Mouse (Mus musculus) lung, embryonic 16.5 days (tissue): ENCODE measurements at regions not wholly inside any gene's neighbourhood (a gene's known extent, or its start where the extent isn't known, plus 50 kb on each side); places are given as distances from the start of the nearest gene placed in this dataset.
A peak's percentile ranks its signal among the peaks of the same experiment; 100 is the strongest.

Source experiments
- ATAC-seq: fragments of 200-750 bp; cut with Nextera tagmentation; 2 replicates; pipeline ENCODE4 v1.8.0; 2017; ENCODE audit warnings: low read depth, mild to moderate bottlenecking, moderate library complexity
- H3K27ac ChIP-seq: fragments of 300-500 bp; sonication (generic); 2 replicates; pipeline ENCODE4 v1.5.1; 2014; ENCODE audit warnings: mild to moderate bottlenecking, control low read depth, low read length
- H3K27me3 ChIP-seq: fragments of 300-500 bp; sonication (generic); 2 replicates; pipeline ENCODE4 v1.6.1; 2014; ENCODE audit warnings: low read depth, low read length, mixed read lengths; ENCODE audit not compliant: control insufficient read depth, insufficient read depth
- H3K36me3 ChIP-seq: fragments of 300-500 bp; sonication (generic); 2 replicates; pipeline ENCODE4 v1.6.1; 2014; ENCODE audit warnings: low read length; ENCODE audit not compliant: control insufficient read depth, insufficient read depth
- H3K4me1 ChIP-seq: fragments of 300-500 bp; sonication (generic); replicated peaks from 2 replicates; pipeline ENCODE4 v1.6.1; 2014; ENCODE audit warnings: low read length, mixed read lengths; ENCODE audit not compliant: control insufficient read depth, insufficient read depth
- H3K4me2 ChIP-seq: fragments of 300-500 bp; sonication (generic); 2 replicates; pipeline ENCODE4 v1.6.1; 2014; ENCODE audit warnings: low read depth, low read length, control low read depth
- H3K4me3 ChIP-seq: fragments of 300-500 bp; sonication (generic); 2 replicates; pipeline ENCODE4 v1.5.1; 2014; ENCODE audit warnings: mild to moderate bottlenecking, low read length, control low read depth
- H3K9ac ChIP-seq: fragments of 300-500 bp; sonication (generic); 2 replicates; pipeline ENCODE4 v1.6.1; 2014; ENCODE audit warnings: low read length, control low read depth
- H3K9me3 ChIP-seq: fragments of 300-500 bp; sonication (generic); 2 replicates; pipeline ENCODE4 v1.6.1; 2016; ENCODE audit warnings: low read length; ENCODE audit not compliant: control insufficient read depth
- WGBS: fragments of 180-500 bp; shearing (Covaris S2); extraction: QIAGEN DNeasy Blood & Tissue Kit; methylation state at CpG from one replicate; pipeline ENCODE4 v1.1.7; 2014; 5-methylcytosine and 5-hydroxymethylcytosine counted together

- no peaks in the 10 kb centered on the region for H3K27me3 ChIP-seq
- no peak for ATAC-seq
- no peak overlapping the region for H3K27ac ChIP-seq
- WGBS = 61% methylated on average over 1 of the region's 1 CpGs
- no peaks in the 10 kb centered on the region for H3K9me3 ChIP-seq
- no peaks in the 10 kb centered on the region for H3K36me3 ChIP-seq
- no peak overlapping the region for H3K9ac ChIP-seq
- no peak overlapping the region for H3K4me3 ChIP-seq
- H3K4me1 ChIP-seq = no peaks in the 10 kb centered on the region
- no peak overlapping the region for H3K4me2 ChIP-seq
Observed at GRCm38 (mm10) chr1:73354447-73354846, 338.7 kb upstream of the Tnp1 start.

- 33% methylated on average over 6 of the region's 6 CpGs for WGBS
Observed at GRCm38 (mm10) chr1:73348476-73348875, 332.8 kb upstream of the Tnp1 start.

GRCm38 (mm10) chr1:73344587-73344986, 328.9 kb upstream of the Tnp1 start:
- Histone ChIP-seq H3K9ac (no peak overlapping the region), H3K4me1 (no peaks in the 10 kb centered on the region), H3K27me3 (no peaks in the 10 kb centered on the region), H3K9me3 (no peaks in the 10 kb centered on the region), H3K4me3 (no peak overlapping the region), H3K36me3 (no peaks in the 10 kb centered on the region), H3K27ac (no peak overlapping the region), H3K4me2 (no peak overlapping the region)
- no peak for ATAC-seq
- 33% methylated on average over 1 of the region's 1 CpGs for WGBS

More at GRCm38 (mm10) chr1:73348476-73348875, 332.8 kb upstream of the Tnp1 start:
- Histone ChIP-seq H3K4me1 (no peaks in the 10 kb centered on the region), H3K36me3 (no peaks in the 10 kb centered on the region), H3K27ac (no peak overlapping the region), H3K27me3 (no peaks in the 10 kb centered on the region), H3K4me2 (no peak overlapping the region), H3K9ac (no peak overlapping the region), H3K4me3 (no peak overlapping the region), H3K9me3 (no peaks in the 10 kb centered on the region)
- ATAC-seq = no peak

GRCm38 (mm10) chr1:73341911-73342310, 326.2 kb upstream of the Tnp1 start:
- Histone ChIP-seq H3K27me3 (no peaks in the 10 kb centered on the region), H3K27ac (no peak overlapping the region), H3K36me3 (no peaks in the 10 kb centered on the region), H3K9ac (no peak overlapping the region), H3K4me2 (no peak overlapping the region), H3K9me3 (no peaks in the 10 kb centered on the region), H3K4me1 (no peaks in the 10 kb centered on the region), H3K4me3 (no peak overlapping the region)
- ATAC-seq = no peak
- 50% methylated on average over 5 of the region's 5 CpGs for WGBS

GRCm38 (mm10) chr1:73337401-73337800, 321.7 kb upstream of the Tnp1 start:
- Histone ChIP-seq H3K27ac (no peak overlapping the region), H3K4me3 (no peak overlapping the region), H3K9ac (no peak overlapping the region), H3K27me3 (no peaks in the 10 kb centered on the region), H3K4me2 (no peak overlapping the region), H3K9me3 (no peaks in the 10 kb centered on the region), H3K4me1 (no peaks in the 10 kb centered on the region), H3K36me3 (no peaks in the 10 kb centered on the region)
- WGBS = 41% methylated on average over 2 of the region's 2 CpGs
- ATAC-seq = no peak

GRCm38 (mm10) chr1:73309556-73309955, 293.8 kb upstream of the Tnp1 start:
- WGBS = 62% methylated on average over 4 of the region's 4 CpGs
- no peak overlapping the region for H3K4me3 ChIP-seq
- ATAC-seq = no peak

GRCm38 (mm10) chr1:73308420-73308819, 292.7 kb upstream of the Tnp1 start:
- WGBS = 87% methylated on average over 4 of the region's 4 CpGs
- peaks cover 7% of the 10 kb centered on the region for H3K4me1 ChIP-seq

More at GRCm38 (mm10) chr1:73309556-73309955, 293.8 kb upstream of the Tnp1 start:
- H3K27me3 ChIP-seq = no peaks in the 10 kb centered on the region
- H3K9ac ChIP-seq = no peak overlapping the region
- H3K36me3 ChIP-seq = no peaks in the 10 kb centered on the region
- H3K9me3 ChIP-seq = no peaks in the 10 kb centered on the region
- H3K4me2 ChIP-seq = no peak overlapping the region
- H3K4me1 ChIP-seq = peaks cover 7% of the 10 kb centered on the region
- H3K27ac ChIP-seq = no peak overlapping the region

GRCm38 (mm10) chr1:73307194-73307593, 291.5 kb upstream of the Tnp1 start:
- Histone ChIP-seq H3K9me3 (no peaks in the 10 kb centered on the region), H3K27ac (0 out of 2 replicates have a peak overlapping the region, but pooled peaks have one; percentile 23), H3K36me3 (no peaks in the 10 kb centered on the region), H3K9ac (no peak overlapping the region), H3K4me2 (no peak overlapping the region), H3K27me3 (no peaks in the 10 kb centered on the region), H3K4me3 (no peak overlapping the region), H3K4me1 (peaks cover 7% of the 10 kb centered on the region)
- WGBS = 6% methylated on average over 3 of the region's 3 CpGs
- ATAC-seq = peak; percentile 96

More at GRCm38 (mm10) chr1:73308420-73308819, 292.7 kb upstream of the Tnp1 start:
- H3K27ac ChIP-seq = no peak overlapping the region
- H3K36me3 ChIP-seq = no peaks in the 10 kb centered on the region
- H3K4me2 ChIP-seq = no peak overlapping the region
- no peak overlapping the region for H3K4me3 ChIP-seq
- ATAC-seq = no peak
- H3K9ac ChIP-seq = no peak overlapping the region
- H3K27me3 ChIP-seq = no peaks in the 10 kb centered on the region
- H3K9me3 ChIP-seq = no peaks in the 10 kb centered on the region

GRCm38 (mm10) chr1:73299978-73300688, 284.4 kb upstream of the Tnp1 start:
- no peak overlapping the region for H3K4me3 ChIP-seq
- no peaks in the 10 kb centered on the region for H3K27me3 ChIP-seq
- H3K27ac ChIP-seq = no peak overlapping the region
- 0 out of 2 replicates have a peak, but pooled peaks cover 3% of the 10 kb centered on the region for H3K4me1 ChIP-seq
- WGBS = 34% methylated on average over 4 of the region's 4 CpGs
- ATAC-seq = no peak
- 0 out of 2 replicates have a peak, but pooled peaks cover 2% of the 10 kb centered on the region for H3K36me3 ChIP-seq
- H3K9ac ChIP-seq = no peak overlapping the region
- no peaks in the 10 kb centered on the region for H3K9me3 ChIP-seq
- no peak overlapping the region for H3K4me2 ChIP-seq
